Mouse (Mus musculus) ovary, postnatal 14 days (tissue): ENCODE measurements around the gene Ociad2.
"Not testable (repeated sequence)": the region's sequence is repeated elsewhere in the genome, so short reads cannot be mapped to it uniquely, and the experiment has no call there.

Experiments used
- DNase-seq: peaks from one replicate; pipeline ENCODE4 v3.0.0; 2022; ENCODE audit warnings: low spot score

Gene Ociad2

DNA sequence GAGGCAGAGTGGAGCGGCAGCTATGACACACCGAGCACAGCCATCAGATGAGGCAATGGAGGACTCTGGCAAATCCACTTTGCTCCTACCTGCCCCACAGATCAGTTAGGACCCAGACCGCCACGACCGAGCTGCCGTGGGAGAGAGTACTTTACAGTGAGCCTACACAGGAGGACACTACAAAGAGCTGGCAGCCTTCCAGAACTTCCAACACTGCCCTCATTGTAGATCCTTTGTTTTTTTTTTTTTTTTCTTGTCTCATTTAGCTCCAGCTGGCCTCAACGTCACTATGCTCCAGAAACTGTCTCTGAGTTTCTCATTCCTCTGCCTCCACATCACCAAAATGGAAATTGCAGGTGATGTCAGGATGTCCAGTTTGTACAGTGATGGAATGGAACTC is 12.7 kb upstream of the Ociad2 start:
- DNase-seq, result no peak

DNA sequence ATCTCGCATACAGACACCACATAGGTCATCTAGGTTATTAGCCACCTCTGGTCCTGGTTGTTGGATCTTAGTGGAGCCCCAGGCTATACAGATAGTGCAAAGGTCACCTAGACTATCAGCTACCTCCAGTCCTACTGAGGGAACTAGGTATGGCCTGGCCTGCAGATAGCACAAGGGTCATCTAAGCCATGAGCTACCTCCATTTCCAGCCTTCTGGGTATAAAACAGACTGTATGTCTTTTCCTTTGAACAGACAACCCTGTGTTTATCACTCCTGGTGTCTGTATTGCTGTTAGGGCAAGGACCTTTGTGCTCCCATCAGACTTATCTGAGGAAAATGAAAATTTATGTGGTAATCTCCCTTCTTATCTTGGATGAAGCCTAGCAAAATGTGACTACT is 11.0 kb upstream of the Ociad2 start:
- DNase-seq, result no peak

DNA sequence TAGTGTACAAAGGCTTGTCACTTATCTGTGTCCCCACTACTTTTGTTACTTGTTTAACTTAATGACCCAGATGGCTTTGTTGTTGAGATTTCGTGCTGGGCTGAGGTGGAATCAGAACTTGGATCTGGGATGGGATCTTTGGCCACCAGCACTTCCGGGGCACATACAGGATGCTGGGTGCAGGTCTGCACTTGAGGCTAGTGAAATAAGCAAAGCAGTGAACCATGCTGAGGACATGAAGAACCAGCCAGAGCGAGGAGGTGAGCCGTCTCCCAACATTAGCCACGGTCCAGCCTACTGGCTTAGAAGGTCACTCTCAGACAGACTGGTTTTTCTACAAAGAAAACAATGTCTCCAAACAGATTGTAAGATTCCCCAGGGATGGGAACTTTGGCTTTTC is 8.7 kb upstream of the Ociad2 start:
- DNase-seq, result no peak

DNA sequence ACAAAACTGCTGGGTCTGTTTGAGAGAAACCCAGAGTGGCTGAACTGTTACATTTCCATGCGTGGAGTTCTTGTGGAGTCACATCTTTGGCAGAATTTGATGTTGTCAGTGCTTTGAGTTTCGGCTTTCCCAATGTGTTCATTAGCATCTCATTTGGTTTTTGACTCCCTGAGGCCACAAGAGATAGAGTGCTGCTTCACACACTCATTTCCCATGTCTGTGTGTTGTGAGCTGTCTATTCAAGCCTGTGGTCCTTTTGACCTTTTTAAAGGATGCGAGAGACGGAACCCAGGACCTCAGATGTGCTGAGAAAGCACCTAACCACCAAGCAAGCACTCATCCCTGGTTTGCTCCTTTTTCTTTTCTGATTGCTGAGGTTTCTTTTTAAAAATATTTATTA is 4.4 kb upstream of the Ociad2 start:
- DNase-seq, result no peak

DNA sequence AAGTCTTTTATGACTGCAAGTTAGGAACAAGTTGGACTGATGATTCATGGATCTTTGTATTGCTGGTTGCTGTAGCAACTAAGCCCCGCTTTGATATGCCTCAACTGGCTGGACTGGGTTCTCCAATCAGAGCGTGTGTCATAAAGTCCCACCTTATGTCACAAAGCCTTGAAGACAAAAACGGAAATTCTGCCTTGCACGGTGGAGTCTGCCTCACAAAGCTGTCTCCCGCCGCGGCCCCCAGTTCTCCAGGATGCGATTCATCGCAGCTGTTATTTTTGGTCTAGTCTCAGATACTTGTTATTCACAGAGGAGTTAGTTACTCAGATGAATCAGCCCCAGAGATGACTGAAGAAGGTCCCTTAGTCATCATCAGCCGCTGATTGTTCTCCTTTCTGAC is 3.5 kb upstream of the Ociad2 start:
- DNase-seq, result no peak

DNA sequence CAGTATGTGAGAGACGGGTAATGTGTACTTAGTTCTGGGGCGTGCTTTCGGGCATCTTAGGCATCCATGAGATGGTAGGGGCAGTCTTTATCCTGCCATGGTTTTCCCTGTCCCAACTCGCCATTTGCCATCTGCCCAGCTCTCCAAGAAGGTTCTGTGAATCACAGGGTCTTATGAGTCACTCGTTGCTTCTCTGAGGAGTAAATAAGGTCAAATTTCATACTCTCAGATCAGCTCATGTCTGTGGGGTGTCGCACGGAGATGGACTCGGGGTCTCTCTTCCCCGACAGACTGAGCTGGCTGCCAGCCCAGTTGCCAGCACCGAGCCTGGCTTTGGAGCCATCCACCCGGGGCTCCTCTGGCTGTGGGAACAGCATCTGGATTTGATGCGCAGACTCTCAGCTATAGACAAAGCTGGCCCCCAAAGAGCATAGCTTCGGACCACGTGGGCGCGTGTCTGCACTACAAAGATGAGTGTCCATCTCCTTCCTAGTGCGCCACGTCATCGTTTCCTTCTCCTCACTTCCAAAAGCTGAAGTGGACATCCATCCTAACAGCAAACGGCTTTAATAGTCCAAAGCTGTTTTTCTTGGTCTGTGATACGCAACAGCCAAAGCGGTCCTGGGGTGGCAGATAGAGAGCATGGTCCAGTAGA is 2.0 kb upstream of the Ociad2 start:
- DNase-seq, result no peak

DNA sequence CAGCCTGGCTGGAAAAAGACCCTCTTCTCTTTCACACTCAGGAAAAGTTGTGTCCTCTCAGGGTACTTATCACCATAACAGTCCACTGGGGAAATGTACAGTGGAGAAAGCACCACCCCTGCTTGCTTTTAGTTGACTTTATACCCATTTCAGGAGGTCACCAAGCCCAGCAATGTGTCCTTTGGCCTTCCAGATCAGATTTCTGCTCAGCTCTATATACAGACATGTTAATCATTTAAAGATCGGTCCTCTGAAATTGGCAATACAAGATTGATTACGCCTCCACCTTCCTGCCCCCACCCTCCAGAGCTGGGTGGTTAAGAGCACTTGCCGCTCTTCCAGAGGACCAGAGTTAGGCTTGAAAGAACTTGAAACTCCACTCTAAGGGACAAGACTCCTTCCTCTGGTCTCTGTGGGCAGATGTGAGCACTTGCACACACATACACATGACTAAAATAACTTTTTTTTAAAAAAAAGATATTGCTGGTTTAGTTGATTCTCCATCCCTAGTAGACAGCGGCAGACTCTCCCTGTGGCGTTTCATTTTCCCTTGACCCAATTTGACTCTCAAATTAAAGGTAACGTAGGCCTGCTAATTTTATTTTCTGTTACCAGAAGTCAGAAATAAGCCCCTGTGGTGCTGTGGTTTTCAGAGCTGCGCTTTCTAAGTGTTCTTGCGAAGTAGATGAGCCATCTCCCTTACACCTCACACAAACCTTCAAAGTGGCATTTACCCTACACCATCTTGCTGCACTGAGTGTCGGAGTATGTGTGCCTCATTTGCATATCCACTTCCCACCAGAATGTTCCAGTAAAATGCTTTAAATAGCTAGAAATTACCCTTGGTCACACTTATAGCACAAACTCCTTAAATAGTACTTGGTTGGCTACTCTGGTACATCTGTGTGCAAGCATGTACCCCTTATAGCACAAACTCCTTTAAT is 777 bp downstream of the Ociad2 start:
- no peak for DNase-seq

DNA sequence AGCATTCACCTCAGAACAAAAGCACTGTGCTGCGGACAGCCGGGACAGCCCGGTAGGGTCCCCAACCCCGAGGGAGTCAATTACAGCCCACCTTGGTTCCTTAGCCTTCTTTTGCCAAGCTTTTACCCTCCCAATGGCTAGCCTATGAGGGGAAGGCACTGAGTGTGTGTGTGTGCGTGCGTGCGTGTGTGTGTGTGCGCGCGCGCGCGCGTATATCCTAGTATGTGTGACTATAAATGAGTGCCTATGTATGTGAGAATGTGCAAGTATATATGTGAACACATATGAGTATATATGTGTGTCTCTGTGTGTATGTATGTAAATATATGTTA is 2.0 kb downstream of the Ociad2 start:
- DNase-seq, result no peak

DNA sequence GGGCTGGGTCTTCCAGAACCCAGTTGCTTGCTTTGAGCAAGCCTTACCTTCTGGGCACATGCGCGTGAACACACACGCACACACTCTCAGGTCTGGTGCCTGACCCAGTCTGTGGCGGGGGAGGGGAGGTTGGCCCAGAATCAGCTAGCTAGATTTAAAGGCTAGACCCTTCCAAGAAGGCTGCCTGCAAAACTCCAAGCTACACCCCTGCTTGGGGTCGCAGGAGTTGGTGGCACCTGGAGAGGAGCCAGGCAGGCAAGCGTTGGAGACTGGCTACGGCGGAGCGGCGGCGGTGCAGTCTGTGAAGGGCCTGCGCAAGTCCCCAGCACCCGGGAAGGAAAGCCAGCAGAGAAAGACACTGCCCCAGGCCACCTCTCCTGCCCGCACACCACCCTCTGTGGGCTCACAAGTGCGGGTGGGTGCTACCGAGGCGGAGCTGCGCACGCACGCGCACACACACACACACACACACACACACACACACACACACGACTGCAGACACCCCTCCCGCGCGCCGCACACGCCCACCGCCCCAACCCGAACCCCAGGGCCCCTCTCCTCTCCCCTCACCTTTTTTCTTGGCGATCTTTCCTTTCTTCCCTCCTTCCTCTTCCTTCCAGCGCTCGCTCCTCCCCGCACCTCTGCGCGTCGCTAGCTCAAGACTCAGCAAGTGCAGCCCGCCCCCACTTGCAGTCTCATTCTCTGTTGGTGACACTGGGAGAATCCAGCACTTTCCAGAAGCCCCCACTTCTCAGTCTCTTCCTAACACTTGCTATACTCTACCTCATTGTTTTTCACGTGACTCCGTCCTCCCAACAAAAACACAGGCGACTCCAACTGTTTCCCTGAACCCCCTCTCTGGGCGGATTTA is 2.6 kb downstream of the Ociad2 start:
- peak; percentile 14 for DNase-seq

DNA sequence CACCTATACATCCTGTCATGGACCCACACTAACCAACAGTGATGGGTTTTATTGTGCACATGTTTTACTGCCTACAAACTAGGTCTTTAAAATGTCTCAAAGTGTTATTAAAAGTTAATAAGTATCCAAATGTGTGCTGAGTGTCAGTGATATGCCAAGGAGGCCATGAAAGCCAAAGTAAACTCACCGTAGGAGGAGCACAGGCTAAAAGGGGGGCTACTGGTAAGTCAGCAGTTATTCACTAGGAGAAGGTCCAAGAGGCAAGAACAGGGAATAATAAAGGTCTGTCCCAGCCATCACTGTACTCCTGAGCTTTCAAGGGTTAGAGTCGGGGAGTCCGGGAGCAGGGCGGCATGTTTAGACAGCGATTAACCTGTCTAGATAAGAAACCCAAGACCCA is 4.4 kb downstream of the Ociad2 start:
- no peak for DNase-seq

DNA sequence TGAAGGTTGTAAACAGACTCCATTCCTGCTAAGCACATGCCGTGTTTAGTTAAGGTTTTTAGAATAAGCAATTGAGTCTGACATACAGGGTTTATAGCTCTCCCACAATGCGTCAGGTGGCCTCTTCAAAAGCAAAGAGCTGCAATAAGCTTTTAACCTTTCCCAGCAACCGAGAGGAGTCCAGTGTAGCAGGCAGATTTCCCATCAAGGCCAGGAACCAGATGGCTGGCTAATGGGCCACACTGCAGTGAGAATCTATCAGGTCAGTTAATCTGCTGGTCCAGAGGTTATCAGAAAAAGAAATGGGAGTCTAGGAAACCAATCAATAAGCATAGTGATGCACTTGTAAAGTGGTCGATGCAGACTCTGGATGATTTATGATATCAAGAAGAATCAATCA is 9.8 kb downstream of the Ociad2 start:
- no peak for DNase-seq

DNA sequence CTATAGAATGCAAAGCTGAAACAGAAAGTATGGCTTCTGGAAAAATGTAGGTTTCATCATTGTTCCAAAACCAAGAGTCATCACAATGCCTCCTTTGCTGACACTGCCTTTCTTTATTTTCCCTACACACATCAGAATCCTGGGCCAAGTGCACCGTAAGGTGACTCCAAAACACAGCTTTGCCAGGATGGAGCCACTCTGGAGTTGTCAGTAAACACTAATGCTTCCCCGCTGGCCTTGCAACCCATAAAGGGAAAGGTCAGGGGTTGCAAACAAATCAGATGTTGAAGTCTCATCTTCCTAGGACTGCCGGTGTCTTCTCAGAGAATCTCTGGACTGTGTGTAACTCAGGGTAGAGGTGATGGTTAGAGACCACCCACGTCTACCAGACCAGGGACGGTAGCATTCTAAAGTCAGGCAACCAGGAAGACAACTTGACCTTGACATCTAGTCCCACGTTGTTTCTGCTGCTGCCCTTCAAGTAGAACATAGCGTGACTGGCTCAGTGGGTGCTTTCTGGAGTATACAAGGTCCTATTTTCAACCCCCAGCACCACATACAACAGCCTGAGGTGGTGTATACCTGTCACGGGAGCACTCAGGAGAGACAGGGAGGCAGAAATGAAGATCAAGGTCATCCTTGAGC is 16.2 kb downstream of the Ociad2 start:
- DNase-seq, result no peak

DNA sequence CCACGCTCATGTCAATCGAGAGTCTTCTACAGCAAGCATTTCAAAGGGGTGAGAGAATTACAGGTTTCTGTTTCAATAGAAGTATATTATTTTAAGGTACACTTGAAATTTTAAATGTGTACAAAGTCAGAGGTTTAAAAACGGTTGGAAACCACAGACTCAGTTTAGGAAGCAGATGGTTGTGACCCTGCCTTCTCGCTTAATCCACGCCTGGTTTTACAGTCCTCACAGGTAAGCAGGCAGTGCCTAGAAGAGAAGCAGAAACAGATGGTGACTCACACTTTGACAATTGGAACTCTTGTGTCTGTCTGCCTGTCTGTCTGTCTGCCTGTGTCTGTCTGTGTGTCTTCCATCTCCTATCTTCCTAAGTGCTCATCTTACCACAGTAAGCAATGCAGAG is 17.2 kb downstream of the Ociad2 start:
- DNase-seq, result no peak

DNA sequence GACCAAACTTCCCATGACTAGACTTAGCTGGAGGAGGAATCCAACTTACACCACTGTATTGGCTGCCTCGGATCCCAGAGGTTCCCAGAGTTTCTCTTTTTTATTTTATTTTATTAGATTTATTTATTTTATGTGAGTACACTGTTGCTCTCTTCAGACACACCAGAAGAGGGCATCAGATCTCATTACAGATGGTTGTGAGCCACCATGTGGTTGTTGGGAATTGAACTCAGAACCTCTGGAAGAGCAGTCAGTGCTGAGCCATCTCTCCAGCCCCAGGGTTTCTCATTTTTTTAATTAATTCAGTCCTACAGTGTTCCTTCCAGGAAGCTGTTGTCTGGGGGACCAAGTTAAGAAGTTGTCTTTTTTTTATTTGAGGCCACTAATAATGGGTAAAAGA is 18.1 kb downstream of the Ociad2 start:
- not testable (repeated sequence) for DNase-seq

DNA sequence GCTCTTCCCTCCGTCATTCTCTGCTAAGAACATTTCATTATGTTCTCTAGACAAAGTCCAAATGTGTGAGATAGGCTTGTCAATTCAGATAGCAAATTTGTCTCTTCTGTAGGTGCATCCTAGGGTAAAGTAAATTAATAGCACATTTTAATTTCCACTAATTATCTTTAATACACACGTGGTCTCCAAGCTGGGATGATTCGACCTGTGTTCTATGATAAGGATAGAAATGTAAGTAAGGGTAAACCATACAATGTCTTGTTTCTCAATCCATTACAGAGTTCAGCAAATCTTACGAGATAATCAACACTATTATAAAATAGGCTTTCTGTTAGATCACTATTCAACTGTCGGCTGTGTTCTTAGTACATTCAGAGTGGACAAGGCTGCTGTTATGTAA is 21.5 kb downstream of the Ociad2 start:
- DNase-seq, result no peak

DNA sequence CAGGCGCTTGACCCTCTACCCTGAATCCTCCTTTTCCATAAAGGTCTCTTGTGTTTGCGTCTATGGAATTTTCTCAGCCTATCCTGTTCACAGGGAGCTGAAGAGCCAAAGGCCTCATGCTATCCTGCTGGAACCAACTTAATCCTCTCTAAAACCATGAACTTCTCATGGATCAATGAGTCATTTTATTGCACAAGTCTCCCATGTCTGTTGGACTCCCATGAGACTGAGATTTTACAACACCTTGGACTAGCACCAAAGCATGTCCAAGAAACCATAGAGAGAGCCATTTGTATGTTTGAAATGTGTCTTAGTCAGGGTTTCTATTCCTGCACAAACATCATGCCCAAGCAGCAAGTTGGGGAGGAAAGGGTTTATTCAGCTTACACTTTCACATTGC is 26.2 kb downstream of the Ociad2 start:
- DNase-seq, result no peak

DNA sequence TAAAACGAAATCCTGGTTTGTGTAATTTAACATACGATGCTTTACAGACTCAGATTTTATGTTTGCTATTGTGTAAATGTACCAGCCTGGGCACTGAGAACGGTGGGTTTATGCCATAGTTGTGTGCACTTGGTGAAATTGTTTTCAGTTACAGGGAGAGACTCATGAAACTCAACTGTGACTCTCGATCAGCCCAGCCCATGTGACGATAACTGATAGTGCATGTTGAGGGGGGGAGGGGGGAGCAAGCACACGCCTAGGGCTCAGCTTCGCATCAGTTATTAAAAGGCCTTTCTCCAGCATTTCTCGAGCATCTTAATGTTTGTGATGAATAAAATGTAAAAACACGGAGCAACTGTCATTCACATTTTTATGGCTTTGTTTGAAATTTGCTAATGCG is 27.2 kb downstream of the Ociad2 start:
- DNase-seq, result no peak

DNA sequence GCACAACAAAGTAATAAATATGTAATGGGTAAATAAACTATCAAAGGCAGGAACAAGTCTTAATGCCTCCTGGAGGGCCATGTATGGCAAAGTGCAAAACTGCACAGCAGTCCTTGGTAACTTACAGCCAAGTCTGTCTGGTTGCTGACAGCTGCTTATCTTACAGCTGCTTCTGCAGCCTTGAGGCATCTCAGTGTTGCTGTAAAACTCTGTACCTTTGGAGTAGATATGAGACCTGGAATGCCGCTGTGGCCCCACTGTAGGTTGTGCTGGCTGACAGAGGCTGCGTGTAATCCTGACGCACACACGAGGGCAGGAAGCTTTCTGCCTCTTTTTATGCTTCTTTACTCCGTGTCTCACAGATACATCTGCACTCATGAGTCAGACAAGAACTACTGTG is 29.4 kb downstream of the Ociad2 start:
- DNase-seq, result no peak

DNA sequence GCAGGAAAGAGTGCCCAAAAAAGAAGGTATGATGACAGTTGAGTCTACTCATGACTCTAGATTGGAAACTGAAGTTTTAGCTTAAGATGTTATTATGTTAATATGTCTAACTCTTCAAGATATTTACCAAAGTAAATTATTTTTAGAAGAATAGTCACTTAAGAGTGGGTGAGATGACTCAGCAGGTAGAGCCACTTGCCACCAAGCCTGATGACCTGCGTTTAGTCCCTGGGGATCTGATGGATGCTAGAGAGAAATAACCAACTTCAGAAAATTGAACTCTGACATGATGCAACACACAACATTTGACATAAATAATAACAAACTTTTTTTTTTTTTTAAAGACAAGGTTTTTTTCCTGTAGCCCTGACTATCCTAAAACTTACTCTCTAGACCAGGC is 30.4 kb downstream of the Ociad2 start:
- DNase-seq, result no peak

DNA sequence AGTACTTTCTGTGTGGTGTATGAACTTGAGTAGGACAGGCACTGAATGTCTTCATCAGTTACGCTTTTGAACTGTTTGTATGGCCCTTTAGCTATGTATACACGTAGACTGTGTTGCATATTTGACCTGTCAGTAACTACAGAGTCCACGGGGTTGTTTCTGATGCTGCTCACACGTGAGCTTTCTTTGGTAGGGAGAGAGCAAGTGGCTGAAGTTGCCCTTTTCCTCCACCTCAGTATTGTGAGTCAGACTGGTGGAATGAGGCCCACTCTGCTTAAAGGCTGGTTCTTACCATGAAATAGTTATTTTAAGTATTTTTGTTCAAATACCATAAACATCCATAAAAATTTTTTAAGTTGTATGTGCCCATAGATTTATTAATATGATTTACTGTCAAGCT is 31.3 kb downstream of the Ociad2 start:
- no peak for DNase-seq

DNA sequence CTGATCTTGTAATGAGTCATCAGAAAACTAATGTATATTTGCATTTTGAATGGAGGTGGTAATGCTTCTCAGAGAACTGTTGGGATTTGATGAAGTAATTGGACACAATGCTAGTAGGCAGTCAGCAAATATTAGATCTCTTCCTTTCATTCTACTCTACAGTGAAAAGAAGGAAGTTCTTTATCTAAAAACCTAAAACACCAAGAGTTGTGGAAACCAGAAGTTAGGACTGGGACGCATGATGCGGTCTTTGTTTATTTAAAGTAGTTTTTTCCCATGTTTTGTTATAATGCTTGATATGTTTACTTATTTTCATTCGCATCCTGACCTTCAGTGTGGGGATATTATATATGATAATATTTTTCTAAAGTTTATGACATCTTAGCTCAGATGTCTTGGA is 33.5 kb downstream of the Ociad2 start:
- DNase-seq, result no peak

DNA sequence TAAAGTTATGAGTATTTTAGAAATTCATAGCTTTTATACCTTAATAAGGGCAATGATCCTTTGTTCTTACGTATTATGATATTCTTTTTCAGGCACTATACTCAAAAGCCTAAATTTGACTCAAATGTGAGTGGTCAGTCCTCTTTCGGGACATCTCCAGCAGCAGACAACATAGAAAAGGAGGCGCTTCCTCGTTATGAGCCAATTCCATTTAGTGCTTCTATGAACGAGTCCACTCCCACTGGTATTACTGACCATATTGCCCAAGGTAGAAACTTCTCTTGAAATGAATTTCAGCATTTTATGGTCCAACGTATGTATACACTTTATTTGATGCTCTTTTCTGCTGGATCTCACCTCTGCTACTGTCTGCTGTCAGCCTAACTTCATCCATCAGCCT is 34.3 kb downstream of the Ociad2 start:
- no peak for DNase-seq
